Mouse (Mus musculus) urinary bladder, postnatal 10 days (tissue): Measurements from ENCODE around the gene Pik3r5.

Source experiments
- DNase-seq: peaks from one replicate; pipeline ENCODE4 v3.0.0; 2022; ENCODE audit warnings: low spot score

Gene Pik3r5

GRCm38 (mm10) chr11:68401428-68401827 lies 30.5 kb upstream of the Pik3r5 start:
- no peak for DNase-seq

GRCm38 (mm10) chr11:68404185-68404584 lies 27.7 kb upstream of the Pik3r5 start:
- no peak for DNase-seq

DNA sequence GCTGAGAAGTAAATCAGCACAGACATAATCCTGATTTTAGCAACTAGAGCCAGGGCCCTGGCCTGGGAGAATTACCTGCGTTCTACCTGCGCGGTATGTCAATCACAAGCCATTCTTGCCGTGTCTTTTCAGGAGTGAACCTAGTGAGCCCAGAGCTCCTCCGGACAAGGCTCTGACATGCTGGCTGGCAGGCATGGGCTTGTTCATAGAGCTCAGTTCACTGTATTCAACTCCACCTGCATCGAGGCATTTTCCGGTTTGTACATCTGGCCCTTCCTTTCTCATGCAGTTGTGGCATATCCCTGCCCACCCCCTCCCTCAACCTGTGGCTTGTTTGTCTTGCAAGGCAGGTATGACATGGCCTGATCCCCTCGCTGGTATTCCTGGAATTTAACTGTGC lies 26.3 kb upstream of the Pik3r5 start:
- no peak for DNase-seq

DNA sequence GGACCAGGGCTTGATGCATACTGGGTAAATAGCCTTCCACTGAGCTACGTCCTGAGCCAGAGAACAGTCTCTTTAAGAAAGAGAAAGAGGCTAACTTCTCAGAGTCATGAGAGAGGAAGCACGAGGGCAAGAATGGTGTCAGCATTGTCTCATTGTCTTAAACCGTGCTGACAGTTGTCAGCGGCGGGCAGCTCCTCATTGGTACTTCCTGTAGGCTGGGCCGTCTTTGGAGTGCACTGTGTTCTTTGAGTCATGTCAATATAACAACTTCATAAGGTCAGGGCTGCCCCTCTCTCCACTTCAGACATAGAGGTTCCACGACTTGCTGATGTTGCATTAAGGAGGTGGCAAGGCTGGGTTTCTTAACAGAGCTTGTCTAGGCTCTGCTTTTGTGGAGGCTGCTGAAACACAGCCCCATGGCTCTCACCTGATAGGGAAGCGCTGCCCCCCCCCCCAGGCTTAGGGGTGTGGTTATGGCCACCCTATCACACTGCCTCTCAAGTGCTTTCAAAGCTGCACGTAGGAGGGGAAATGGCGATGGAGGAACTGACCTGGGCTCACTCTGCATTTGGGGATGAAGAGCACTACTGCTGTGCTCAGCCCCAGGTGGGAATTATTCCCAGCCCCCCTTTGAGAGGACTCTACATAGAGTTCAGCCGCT lies 24.5 kb upstream of the Pik3r5 start:
- DNase-seq: no peak

DNA sequence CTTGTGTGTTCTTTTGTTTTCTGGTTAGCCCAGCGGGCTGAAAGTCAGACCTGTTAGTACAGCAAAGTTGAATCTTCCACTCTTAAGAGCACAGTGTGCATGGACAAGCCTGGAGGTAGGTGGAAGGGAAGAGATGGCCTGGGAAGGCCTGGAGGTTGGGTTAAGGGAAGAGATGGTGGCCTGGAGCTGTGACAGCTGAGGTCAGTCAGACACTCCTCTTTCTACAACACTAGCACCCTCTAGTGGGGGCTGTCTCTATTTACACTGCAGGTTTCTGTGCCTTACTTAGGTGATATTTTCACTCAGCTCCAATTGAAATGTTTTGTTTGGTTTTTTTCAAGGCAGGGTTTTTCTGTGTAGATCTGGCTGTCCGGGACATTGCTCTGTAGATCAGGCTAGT lies 23.8 kb upstream of the Pik3r5 start:
- no peak for DNase-seq

GRCm38 (mm10) chr11:68417001-68417400 lies 14.9 kb upstream of the Pik3r5 start:
- no peak for DNase-seq

GRCm38 (mm10) chr11:68417831-68418230 lies 14.1 kb upstream of the Pik3r5 start:
- no peak for DNase-seq

- no peak for DNase-seq
Observed at GRCm38 (mm10) chr11:68425492-68426315, 6.2 kb upstream of the Pik3r5 start.

DNA sequence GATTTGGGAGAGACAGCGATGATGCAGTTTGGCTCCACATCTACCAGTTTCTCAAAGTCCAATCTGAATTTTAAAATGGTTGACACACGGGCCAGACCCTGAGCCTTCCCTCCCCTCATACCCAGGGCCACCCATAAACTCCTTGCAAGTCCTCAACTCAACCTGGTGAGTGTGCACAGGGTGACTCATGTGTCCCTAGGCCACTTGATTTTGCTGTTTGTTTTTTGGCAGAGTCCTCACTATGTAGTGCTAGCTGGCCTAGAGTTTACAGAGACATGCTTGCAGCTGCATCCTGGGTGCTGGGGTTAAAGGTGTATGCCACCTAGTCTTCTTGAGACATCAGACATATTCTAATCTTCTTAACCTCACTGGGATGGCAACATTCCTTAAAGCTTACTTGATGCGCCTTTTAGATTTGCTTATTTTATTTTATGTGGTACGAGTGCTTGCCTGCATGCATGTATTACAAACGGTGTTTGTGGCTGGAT lies 4.8 kb upstream of the Pik3r5 start:
- DNase-seq: no peak

DNA sequence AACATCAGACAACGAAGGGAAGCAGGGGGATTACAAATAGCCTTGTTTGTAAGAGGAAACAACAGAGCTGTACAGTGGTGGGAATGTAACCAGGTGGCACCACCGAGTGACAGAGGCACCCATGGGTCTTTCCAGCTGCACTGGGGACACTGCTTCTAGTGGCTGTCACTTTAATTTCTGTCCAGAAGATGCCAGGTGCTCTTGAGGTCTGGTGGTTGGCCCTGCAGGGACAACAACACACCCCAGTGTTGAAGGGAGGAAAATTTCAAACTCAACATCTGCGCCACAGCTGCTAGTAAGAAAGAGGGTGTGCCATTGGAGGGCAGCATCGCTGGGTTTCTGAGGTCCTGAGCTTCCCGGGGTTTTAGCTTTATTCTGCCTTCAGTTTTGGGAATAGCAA lies 1.3 kb upstream of the Pik3r5 start:
- no peak for DNase-seq

GRCm38 (mm10) chr11:68432361-68433021 lies 570 bp downstream of the Pik3r5 start:
- DNase-seq: no peak

DNA sequence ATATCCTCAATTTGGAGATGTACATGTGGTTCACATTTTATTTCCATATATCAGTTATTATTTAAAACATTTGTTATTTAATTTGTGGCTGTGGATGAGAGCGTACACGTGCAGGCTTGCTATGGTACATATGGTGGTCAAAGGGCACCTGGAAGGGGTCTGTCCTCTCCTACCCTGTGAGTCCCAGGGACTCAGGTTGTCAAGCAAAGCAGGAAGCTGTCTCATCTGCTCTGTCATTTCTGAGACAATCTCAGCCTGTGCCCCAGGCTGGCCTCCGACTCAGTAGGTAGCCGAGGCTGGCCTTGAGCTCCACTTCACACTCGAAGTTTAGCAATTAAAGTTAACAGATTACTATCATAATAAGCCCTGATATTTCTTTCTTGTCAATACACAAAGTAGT lies 1.6 kb downstream of the Pik3r5 start:
- DNase-seq: no peak

DNA sequence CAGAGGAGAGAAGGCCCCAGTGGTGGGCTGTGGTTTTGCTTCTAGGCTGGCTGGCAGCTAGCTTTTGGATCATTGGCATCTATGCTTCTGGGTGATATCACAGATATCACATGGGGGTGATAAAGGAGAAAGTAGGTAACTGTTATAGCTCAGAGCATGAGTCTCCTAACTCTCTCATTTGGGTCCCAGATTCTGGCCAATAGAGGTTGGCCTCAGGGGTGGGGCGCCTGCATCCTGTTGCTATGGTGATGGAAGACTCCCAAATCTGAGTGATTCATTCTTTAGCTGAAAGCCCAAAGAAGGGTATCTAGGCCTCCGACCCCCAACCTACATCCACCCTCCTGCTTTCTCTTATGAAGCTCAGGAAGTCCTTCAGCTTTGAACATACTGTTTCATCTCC lies 2.8 kb downstream of the Pik3r5 start:
- DNase-seq: no peak

DNA sequence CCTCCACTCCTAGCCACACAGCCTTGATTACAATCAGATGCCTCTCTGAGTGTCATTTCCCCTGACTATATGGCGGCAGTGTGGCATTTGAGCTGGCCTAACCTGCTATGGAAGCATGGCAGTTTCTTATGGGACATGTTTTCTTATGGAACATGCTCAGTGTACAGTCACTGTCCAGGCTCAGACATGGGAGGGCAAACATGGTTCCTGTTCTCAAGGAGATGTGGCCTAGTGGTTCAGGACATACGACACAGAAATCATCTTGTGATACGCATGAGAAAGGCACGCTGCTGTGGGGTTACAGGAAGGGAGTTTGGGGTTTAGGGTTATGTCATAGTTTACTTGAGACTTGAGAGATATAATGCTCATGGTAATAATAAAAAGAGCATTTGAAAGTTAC lies 3.7 kb downstream of the Pik3r5 start:
- DNase-seq: no peak

DNA sequence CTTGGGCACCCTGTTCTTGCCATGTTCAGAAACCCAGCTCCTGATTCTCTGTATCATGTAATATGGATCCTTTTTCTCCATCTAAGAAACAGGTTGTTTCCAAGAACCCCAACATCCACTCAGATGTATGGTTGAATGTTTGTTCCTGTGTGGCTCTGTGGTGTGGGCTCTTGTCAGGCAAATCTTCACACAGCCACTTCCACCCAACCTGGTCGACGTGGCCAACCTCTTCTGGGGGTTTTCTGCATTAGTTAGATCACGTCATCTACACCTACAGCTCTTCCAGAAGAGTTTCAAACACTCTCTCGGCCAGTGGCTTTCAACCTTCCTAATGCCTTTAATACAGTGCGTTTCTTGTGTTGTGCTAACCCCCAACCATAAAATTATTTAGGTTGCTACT lies 4.5 kb downstream of the Pik3r5 start:
- no peak for DNase-seq

DNA sequence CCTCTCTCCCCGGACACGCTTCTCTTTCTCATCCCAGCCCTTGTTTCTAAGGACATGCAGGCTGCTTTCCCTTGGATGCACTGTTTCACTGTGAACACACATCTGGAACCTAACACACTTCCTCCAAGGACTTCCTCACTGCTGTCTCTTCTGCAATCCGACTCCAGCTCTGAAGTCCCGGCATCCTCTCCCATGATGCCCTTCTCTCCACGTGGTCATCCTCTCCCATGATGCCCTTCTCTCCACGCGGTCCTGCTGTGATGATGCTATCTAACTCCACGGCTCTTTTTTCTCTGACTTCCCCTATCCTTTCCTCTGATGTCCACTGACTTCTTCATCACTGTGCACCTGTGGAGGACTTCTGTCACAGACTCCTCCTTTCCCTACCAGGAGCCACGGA lies 8.2 kb downstream of the Pik3r5 start:
- DNase-seq: no peak

- DNase-seq: no peak
Observed at GRCm38 (mm10) chr11:68440965-68441364, 9.0 kb downstream of the Pik3r5 start.

DNA sequence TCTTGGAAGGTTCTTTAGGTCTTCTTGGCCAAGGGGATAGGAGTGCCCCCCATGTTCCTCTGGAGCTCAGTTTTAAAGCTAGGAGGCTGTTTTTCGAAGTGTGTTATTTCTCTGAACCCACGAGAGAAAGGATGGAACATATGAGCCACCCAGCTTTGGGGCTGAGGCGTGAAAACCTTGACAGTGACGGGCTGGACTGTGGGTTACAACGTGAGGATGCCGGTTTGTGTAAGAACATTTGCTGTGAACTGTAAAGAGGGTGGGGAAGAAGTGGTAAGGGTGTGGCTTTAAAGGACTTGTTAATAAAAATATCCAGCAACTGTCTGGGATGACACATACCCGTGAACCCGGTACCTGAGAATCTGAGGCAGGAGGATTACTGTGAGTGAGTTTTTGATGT lies 10.4 kb downstream of the Pik3r5 start:
- no peak for DNase-seq

- DNase-seq: no peak
Observed at GRCm38 (mm10) chr11:68442983-68443638, 11.2 kb downstream of the Pik3r5 start.

GRCm38 (mm10) chr11:68445901-68446300 lies 14.0 kb downstream of the Pik3r5 start:
- DNase-seq: no peak

- DNase-seq: no peak
Observed at GRCm38 (mm10) chr11:68446547-68446946, 14.6 kb downstream of the Pik3r5 start.

DNA sequence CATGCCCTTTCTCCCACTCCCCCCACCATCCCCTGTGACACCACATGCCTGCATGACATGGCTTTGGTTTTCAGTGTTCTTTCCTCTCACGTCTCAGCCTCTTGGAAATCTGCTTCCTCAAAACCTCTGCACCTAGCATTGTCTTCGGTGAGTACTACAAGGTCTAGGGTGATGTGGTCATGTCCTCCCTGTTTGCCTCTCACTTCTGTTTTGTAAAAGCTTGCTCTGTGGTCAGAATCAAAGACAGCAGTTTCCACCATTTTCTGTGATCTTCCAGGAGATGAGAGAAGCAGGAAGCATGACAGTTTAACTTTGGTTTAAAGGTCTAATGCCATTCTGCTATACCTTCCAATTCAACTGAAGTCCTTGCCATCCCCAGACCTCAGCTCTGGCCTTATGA lies 15.3 kb downstream of the Pik3r5 start:
- DNase-seq: no peak

GRCm38 (mm10) chr11:68448356-68448755 lies 16.4 kb downstream of the Pik3r5 start:
- DNase-seq: no peak
